Mouse (Mus musculus): ENCODE results near the gene Ppp6r1. TPM values are rescaled to one million over a fixed set of nuclear protein-coding genes. Genes with fewer than 3 reads are reported as not detected.
"Not testable (repeated sequence)": the region's sequence is repeated elsewhere in the genome, so short reads cannot be mapped to it uniquely, and the experiment has no call there.

The Ppp6r1 gene
- total and polyA plus RNA-seq, 2 experiments from 2014 or later: 9.4 to 142 TPM

- Histone ChIP-seq H3K9me3 (ENCODE audit: low read length) (no peaks in the 10 kb centered on the region), H3K9ac (replicated peaks; ENCODE audit: low read length) (no peak overlapping the region), H3K4me3 (ENCODE audit: low read length) (no peak overlapping the region), H3K27ac (no peak overlapping the region), H3K4me2 (ENCODE audit: low read depth, low read length) (no peak overlapping the region), H3K4me1 (ENCODE audit: insufficient read depth, low read length) (no peaks in the 10 kb centered on the region), H3K36me3 (ENCODE audit: insufficient read depth, low read length) (no peaks in the 10 kb centered on the region), H3K27me3 (ENCODE audit: insufficient read depth, low read length) (no peaks in the 10 kb centered on the region)
- DNase-seq (ENCODE audit: low spot score) (no peak), ATAC-seq (no peak)
- no peak for TF ChIP-seq CTCF (IDR thresholded peaks at IDR 0.05; ENCODE audit: low read depth)
- WGBS: 64% methylated on average over 8 of the region's 8 CpGs
These were observed 46.4 kb downstream of the Ppp6r1 start for GRCm38 (mm10) chr7:4612386-4612785.

- H3K27ac ChIP-seq: no peak overlapping the region
- H3K4me2 ChIP-seq (ENCODE audit: low read depth, low read length): no peak overlapping the region
- no peaks in the 10 kb centered on the region for H3K9me3 ChIP-seq (ENCODE audit: low read length)
- DNase-seq (ENCODE audit: low spot score): no peak
- no peak overlapping the region for H3K9ac ChIP-seq (replicated peaks; ENCODE audit: low read length)
- H3K27me3 ChIP-seq (ENCODE audit: insufficient read depth, low read length): no peaks in the 10 kb centered on the region
- no peaks in the 10 kb centered on the region for H3K36me3 ChIP-seq (ENCODE audit: insufficient read depth, low read length)
- TF ChIP-seq CTCF (IDR thresholded peaks at IDR 0.05; ENCODE audit: low read depth): no peak
- H3K4me3 ChIP-seq (ENCODE audit: low read length): no peak overlapping the region
- 77% methylated on average over 12 of the region's 12 CpGs for WGBS
- no peak for ATAC-seq
- H3K4me1 ChIP-seq (ENCODE audit: insufficient read depth, low read length): no peaks in the 10 kb centered on the region
These were observed 46.9 kb downstream of the Ppp6r1 start for GRCm38 (mm10) chr7:4611921-4612341.

GRCm38 (mm10) chr7:4611511-4611910, 47.3 kb downstream of the Ppp6r1 start:
- TF ChIP-seq CTCF (IDR thresholded peaks at IDR 0.05; ENCODE audit: low read depth): no peak
- Histone ChIP-seq H3K27ac (no peak overlapping the region), H3K4me1 (ENCODE audit: insufficient read depth, low read length) (no peaks in the 10 kb centered on the region), H3K36me3 (ENCODE audit: insufficient read depth, low read length) (no peaks in the 10 kb centered on the region), H3K4me2 (ENCODE audit: low read depth, low read length) (no peak overlapping the region), H3K9ac (replicated peaks; ENCODE audit: low read length) (no peak overlapping the region), H3K4me3 (ENCODE audit: low read length) (no peak overlapping the region), H3K27me3 (ENCODE audit: insufficient read depth, low read length) (no peaks in the 10 kb centered on the region), H3K9me3 (ENCODE audit: low read length) (no peaks in the 10 kb centered on the region)
- 77% methylated on average over 12 of the region's 12 CpGs for WGBS
- DNase-seq (ENCODE audit: low spot score): no peak
- ATAC-seq: no peak

GRCm38 (mm10) chr7:4608002-4608401, 50.8 kb downstream of the Ppp6r1 start:
- ATAC-seq: no peak
- Histone ChIP-seq H3K27me3 (ENCODE audit: insufficient read depth, low read length) (no peaks in the 10 kb centered on the region), H3K36me3 (ENCODE audit: insufficient read depth, low read length) (no peaks in the 10 kb centered on the region), H3K27ac (no peak overlapping the region), H3K4me2 (ENCODE audit: low read depth, low read length) (no peak overlapping the region), H3K4me1 (ENCODE audit: insufficient read depth, low read length) (no peaks in the 10 kb centered on the region), H3K9ac (replicated peaks; ENCODE audit: low read length) (no peak overlapping the region), H3K4me3 (ENCODE audit: low read length) (no peak overlapping the region), H3K9me3 (ENCODE audit: low read length) (no peaks in the 10 kb centered on the region)
- no peak for TF ChIP-seq CTCF (IDR thresholded peaks at IDR 0.05; ENCODE audit: low read depth)
- no peak for DNase-seq (ENCODE audit: low spot score)
- 69% methylated on average over 5 of the region's 5 CpGs for WGBS

GRCm38 (mm10) chr7:4603873-4604272, 54.9 kb downstream of the Ppp6r1 start, which contains the start of gene Ptprh:
TSS of gene Ptprh (minus strand) at chr7:4604041.
- no peak within 1 kb of the TSS for H3K27ac ChIP-seq
- H3K9me3 ChIP-seq (ENCODE audit: low read length): no peaks in the 10 kb centered on the region
- no peak within 1 kb of the TSS for H3K4me3 ChIP-seq (ENCODE audit: low read length)
- TF ChIP-seq CTCF (IDR thresholded peaks at IDR 0.05; ENCODE audit: low read depth): no peak
- H3K27me3 ChIP-seq (ENCODE audit: insufficient read depth, low read length): no peaks in the 10 kb centered on the region
- no peaks in the 10 kb centered on the region for H3K36me3 ChIP-seq (ENCODE audit: insufficient read depth, low read length)
- ATAC-seq (no peak), DNase-seq (ENCODE audit: low spot score) (no peak)
- H3K4me1 ChIP-seq (ENCODE audit: insufficient read depth, low read length): no peaks in the 10 kb centered on the region
- no peak within 1 kb of the TSS for H3K9ac ChIP-seq (replicated peaks; ENCODE audit: low read length)
- H3K4me2 ChIP-seq (ENCODE audit: low read depth, low read length): no peak within 1 kb of the TSS
- WGBS: 78% methylated on average over 6 of the region's 6 CpGs

GRCm38 (mm10) chr7:4602969-4603368, 55.9 kb downstream of the Ppp6r1 start:
- DNase-seq (ENCODE audit: low spot score) (no peak), ATAC-seq (no peak)
- WGBS: 85% methylated on average over 6 of the region's 6 CpGs
- Histone ChIP-seq H3K27ac (no peak overlapping the region), H3K27me3 (ENCODE audit: insufficient read depth, low read length) (no peaks in the 10 kb centered on the region), H3K4me3 (ENCODE audit: low read length) (no peak overlapping the region), H3K4me1 (ENCODE audit: insufficient read depth, low read length) (no peaks in the 10 kb centered on the region), H3K4me2 (ENCODE audit: low read depth, low read length) (no peak overlapping the region), H3K9ac (replicated peaks; ENCODE audit: low read length) (no peak overlapping the region), H3K9me3 (ENCODE audit: low read length) (no peaks in the 10 kb centered on the region), H3K36me3 (ENCODE audit: insufficient read depth, low read length) (no peaks in the 10 kb centered on the region)
- no peak for TF ChIP-seq CTCF (IDR thresholded peaks at IDR 0.05; ENCODE audit: low read depth)

GRCm38 (mm10) chr7:4597046-4597445, 61.8 kb downstream of the Ppp6r1 start:
- not testable (repeated sequence) for H3K27me3 ChIP-seq (ENCODE audit: insufficient read depth, low read length); H3K36me3 ChIP-seq (ENCODE audit: insufficient read depth, low read length); H3K4me2 ChIP-seq (ENCODE audit: low read depth, low read length); DNase-seq (ENCODE audit: low spot score); H3K27ac ChIP-seq; H3K9me3 ChIP-seq (ENCODE audit: low read length); H3K9ac ChIP-seq (replicated peaks; ENCODE audit: low read length); ATAC-seq; H3K4me1 ChIP-seq (ENCODE audit: insufficient read depth, low read length); H3K4me3 ChIP-seq (ENCODE audit: low read length)
- 69% methylated on average over 4 of the region's 4 CpGs for WGBS

Other genes starting within 250 kb of the Ppp6r1 start
- gene Rdh13, start 213.4 kb downstream of the Ppp6r1 start, total RNA-seq (2014; rRNA removed): 71.9 and 103 TPM in 2 replicates
- gene Rdh13, start 213.4 kb downstream of the Ppp6r1 start, polyA plus RNA-seq (2015; fragmentation: Nextera tagmentation; extraction: Ambion mirVana): 38.4 and 39.4 TPM in 2 replicates
- gene Eps8l1, start 198.3 kb downstream of the Ppp6r1 start, total RNA-seq (2014; rRNA removed): 5.0 and 5.8 TPM in 2 replicates
- 5.7 and 7.7 TPM in 2 replicates for gene Eps8l1, start 198.3 kb downstream of the Ppp6r1 start, polyA plus RNA-seq (2015; fragmentation: Nextera tagmentation; extraction: Ambion mirVana)
- gene Ppp1r12c, start 157.3 kb downstream of the Ppp6r1 start, total RNA-seq (2014; rRNA removed): 88.2 and 109 TPM in 2 replicates
- gene Ppp1r12c, start 157.3 kb downstream of the Ppp6r1 start, polyA plus RNA-seq (2015; fragmentation: Nextera tagmentation; extraction: Ambion mirVana): 33.9 and 42.0 TPM in 2 replicates
- gene Tnnt1, start 142.6 kb downstream of the Ppp6r1 start, total RNA-seq (2014; rRNA removed): 0.93 and 3.5 TPM in 2 replicates
- gene Tnnt1, start 142.6 kb downstream of the Ppp6r1 start, polyA plus RNA-seq (2015; fragmentation: Nextera tagmentation; extraction: Ambion mirVana): 2.9 and 3.6 TPM in 2 replicates
- gene Tnni3, start 134.8 kb downstream of the Ppp6r1 start, total RNA-seq (2014; rRNA removed): 1.9 TPM in 1 of 2 replicates, not detected in the other
- 2.1 and 3.9 TPM in 2 replicates for gene Tnni3, start 134.8 kb downstream of the Ppp6r1 start, polyA plus RNA-seq (2015; fragmentation: Nextera tagmentation; extraction: Ambion mirVana)
- gene Dnaaf3, start 126.6 kb downstream of the Ppp6r1 start, total RNA-seq (2014; rRNA removed): 2.1 and 3.8 TPM in 2 replicates
- 2.0 and 2.6 TPM in 2 replicates for gene Dnaaf3, start 126.6 kb downstream of the Ppp6r1 start, polyA plus RNA-seq (2015; fragmentation: Nextera tagmentation; extraction: Ambion mirVana)
- gene Syt5, start 111.5 kb downstream of the Ppp6r1 start, total RNA-seq (2014; rRNA removed): 81.1 and 83.7 TPM in 2 replicates
- 103 and 106 TPM in 2 replicates for gene Syt5, start 111.5 kb downstream of the Ppp6r1 start, polyA plus RNA-seq (2015; fragmentation: Nextera tagmentation; extraction: Ambion mirVana)
- gene Ptprh, start 55.0 kb downstream of the Ppp6r1 start, total RNA-seq (2014; rRNA removed): 0.54 and 0.99 TPM in 2 replicates
- gene Ptprh, start 55.0 kb downstream of the Ppp6r1 start, polyA plus RNA-seq (2015; fragmentation: Nextera tagmentation; extraction: Ambion mirVana): 0.52 and 0.74 TPM in 2 replicates
- 14.2 and 17.4 TPM in 2 replicates for gene Tmem86b, start 27.6 kb downstream of the Ppp6r1 start, total RNA-seq (2014; rRNA removed)
- gene Tmem86b, start 27.6 kb downstream of the Ppp6r1 start, polyA plus RNA-seq (2015; fragmentation: Nextera tagmentation; extraction: Ambion mirVana): 1.1 and 1.5 TPM in 2 replicates
- 259 and 288 TPM in 2 replicates for gene Hspbp1, start 26.0 kb upstream of the Ppp6r1 start, total RNA-seq (2014; rRNA removed)
- 172 and 174 TPM in 2 replicates for gene Hspbp1, start 26.0 kb upstream of the Ppp6r1 start, polyA plus RNA-seq (2015; fragmentation: Nextera tagmentation; extraction: Ambion mirVana)
- 195 and 217 TPM in 2 replicates for gene Brsk1, start 31.6 kb upstream of the Ppp6r1 start, total RNA-seq (2014; rRNA removed)
- gene Brsk1, start 31.6 kb upstream of the Ppp6r1 start, polyA plus RNA-seq (2015; fragmentation: Nextera tagmentation; extraction: Ambion mirVana): 6.7 and 7.1 TPM in 2 replicates
- gene Tmem150b, start 66.2 kb upstream of the Ppp6r1 start, total RNA-seq (2014; rRNA removed): not detected in 2 replicates
- gene Tmem150b, start 66.2 kb upstream of the Ppp6r1 start, polyA plus RNA-seq (2015; fragmentation: Nextera tagmentation; extraction: Ambion mirVana): 0.13 TPM in 2 replicates
- gene Kmt5c, start 81.1 kb upstream of the Ppp6r1 start, total RNA-seq (2014; rRNA removed): 29.3 and 39.5 TPM in 2 replicates
- gene Kmt5c, start 81.1 kb upstream of the Ppp6r1 start, polyA plus RNA-seq (2015; fragmentation: Nextera tagmentation; extraction: Ambion mirVana): 30.7 and 36.5 TPM in 2 replicates
- gene Cox6b2, start 94.1 kb upstream of the Ppp6r1 start, total RNA-seq (2014; rRNA removed): 10.6 and 37.2 TPM in 2 replicates
- 47.0 and 50.1 TPM in 2 replicates for gene Cox6b2, start 94.1 kb upstream of the Ppp6r1 start, polyA plus RNA-seq (2015; fragmentation: Nextera tagmentation; extraction: Ambion mirVana)
- gene Fam71e2, start 112.3 kb upstream of the Ppp6r1 start, total RNA-seq (2014; rRNA removed): not detected in 2 replicates
- gene Fam71e2, start 112.3 kb upstream of the Ppp6r1 start, polyA plus RNA-seq (2015; fragmentation: Nextera tagmentation; extraction: Ambion mirVana): not detected in 2 replicates
- 2.0 TPM in 1 of 2 replicates, not detected in the other for gene Il11, start 123.8 kb upstream of the Ppp6r1 start, total RNA-seq (2014; rRNA removed)
- 1.1 and 1.3 TPM in 2 replicates for gene Il11, start 123.8 kb upstream of the Ppp6r1 start, polyA plus RNA-seq (2015; fragmentation: Nextera tagmentation; extraction: Ambion mirVana)
- gene Tmem190, start 123.9 kb upstream of the Ppp6r1 start, total RNA-seq (2014; rRNA removed): not detected in 2 replicates
- 0.53 TPM in 1 of 2 replicates, not detected in the other for gene Tmem190, start 123.9 kb upstream of the Ppp6r1 start, polyA plus RNA-seq (2015; fragmentation: Nextera tagmentation; extraction: Ambion mirVana)
- gene Tmem238, start 130.6 kb upstream of the Ppp6r1 start, total RNA-seq (2014; rRNA removed): 13.7 and 13.9 TPM in 2 replicates
- gene Tmem238, start 130.6 kb upstream of the Ppp6r1 start, polyA plus RNA-seq (2015; fragmentation: Nextera tagmentation; extraction: Ambion mirVana): 16.8 and 18.2 TPM in 2 replicates
- gene Rpl28, start 133.9 kb upstream of the Ppp6r1 start, total RNA-seq (2014; rRNA removed): 145 and 147 TPM in 2 replicates
- gene Rpl28, start 133.9 kb upstream of the Ppp6r1 start, polyA plus RNA-seq (2015; fragmentation: Nextera tagmentation; extraction: Ambion mirVana): 304 and 315 TPM in 2 replicates
- 264 and 324 TPM in 2 replicates for gene Ube2s, start 153.6 kb upstream of the Ppp6r1 start, total RNA-seq (2014; rRNA removed)
- gene Ube2s, start 153.6 kb upstream of the Ppp6r1 start, polyA plus RNA-seq (2015; fragmentation: Nextera tagmentation; extraction: Ambion mirVana): 223 and 233 TPM in 2 replicates
- 46.3 and 49.3 TPM in 2 replicates for gene Shisa7, start 185.7 kb upstream of the Ppp6r1 start, total RNA-seq (2014; rRNA removed)
- 5.7 and 6.9 TPM in 2 replicates for gene Shisa7, start 185.7 kb upstream of the Ppp6r1 start, polyA plus RNA-seq (2015; fragmentation: Nextera tagmentation; extraction: Ambion mirVana)
- 2.2 and 3.1 TPM in 2 replicates for gene Isoc2b, start 211.2 kb upstream of the Ppp6r1 start, total RNA-seq (2014; rRNA removed)
- 3.5 and 3.7 TPM in 2 replicates for gene Isoc2b, start 211.2 kb upstream of the Ppp6r1 start, polyA plus RNA-seq (2015; fragmentation: Nextera tagmentation; extraction: Ambion mirVana)
- gene Isoc2a, start 218.1 kb upstream of the Ppp6r1 start, total RNA-seq (2014; rRNA removed): 8.3 and 12.2 TPM in 2 replicates
- gene Isoc2a, start 218.1 kb upstream of the Ppp6r1 start, polyA plus RNA-seq (2015; fragmentation: Nextera tagmentation; extraction: Ambion mirVana): 0.43 and 0.76 TPM in 2 replicates
- gene Gm36210, start 247.5 kb upstream of the Ppp6r1 start, total RNA-seq (2014; rRNA removed): 0.31 and 3.3 TPM in 2 replicates
- 0.30 and 0.45 TPM in 2 replicates for gene Gm36210, start 247.5 kb upstream of the Ppp6r1 start, polyA plus RNA-seq (2015; fragmentation: Nextera tagmentation; extraction: Ambion mirVana)

Measured in hindbrain, postnatal 0 days (tissue).